Mouse (Mus musculus) midbrain, embryonic 16.5 days (tissue): ENCODE results near the gene Tcstv1. TPM values are rescaled to one million over a fixed set of nuclear protein-coding genes. Genes with fewer than 3 reads are reported as not detected.

Source experiments
- polyA plus RNA-seq: library from polyadenylated mRNA; unstranded; fragments of >200 nt; fragmentation: Nextera tagmentation; extraction: Ambion mirVana; gene quantifications from 2 replicates; pipeline ENCODE4 v1.2.1, GENCODE M21; 2015

The Tcstv1 gene
- polyA plus RNA-seq, 1 experiment from 2014 or later = not detected

Other genes starting within 250 kb of the Tcstv1 start
- 635 and 644 TPM in 2 replicates for gene Hmgcs1, start 204.4 kb downstream of the Tcstv1 start, polyA plus RNA-seq
- 5.5 and 7.0 TPM in 2 replicates for gene Nim1k, start 138.9 kb downstream of the Tcstv1 start, polyA plus RNA-seq
- 27.4 and 30.8 TPM in 2 replicates for gene Zfp131, start 103.9 kb downstream of the Tcstv1 start, polyA plus RNA-seq
- not detected in 2 replicates for gene AF067063, start 64.6 kb downstream of the Tcstv1 start, polyA plus RNA-seq
- not detected in 2 replicates for gene D13Ertd608e, start 58.8 kb downstream of the Tcstv1 start, polyA plus RNA-seq
- gene Gm21761, start 34.5 kb upstream of the Tcstv1 start, polyA plus RNA-seq = not detected in 2 replicates
- gene B020031M17Rik, start 56.0 kb upstream of the Tcstv1 start, polyA plus RNA-seq = not detected in 2 replicates
- not detected in 2 replicates for gene Gm36079, start 132.2 kb upstream of the Tcstv1 start, polyA plus RNA-seq
- gene Gm21188, start 157.4 kb upstream of the Tcstv1 start, polyA plus RNA-seq = not detected in 2 replicates
- gene Gm20767, start 245.5 kb upstream of the Tcstv1 start, polyA plus RNA-seq = not detected in 2 replicates